Mouse (Mus musculus) myocyte (in vitro differentiated cells): Measurements from ENCODE around the gene Myoz2.

Experiments used
- CEBPB ChIP-seq: IDR thresholded peaks from 2 replicates; pipeline ENCODE4 v1.6.1; 2011; ENCODE audit warnings: mild to moderate bottlenecking, moderate library complexity; ENCODE audit not compliant: poor library complexity, insufficient read depth, severe bottlenecking
- E2F4 ChIP-seq: IDR thresholded peaks from one replicate; pipeline ENCODE4 v1.6.1; 2011; ENCODE audit warnings: mild to moderate bottlenecking, control low read depth, moderate library complexity; ENCODE audit not compliant: insufficient read depth
- MAX ChIP-seq: IDR thresholded peaks from one replicate; pipeline ENCODE4 v1.6.1; 2011; ENCODE audit warnings: low read depth, mild to moderate bottlenecking, control low read depth
- MYOD1 ChIP-seq, 3 experiments: IDR thresholded peaks; one replicate each; pipeline ENCODE4 v1.6.1; 2011; ENCODE audit warnings: control low read depth in 2 of 3, low read depth in 2 of 3, mild to moderate bottlenecking in 2 of 3, moderate library complexity in 1 of 3; ENCODE audit not compliant: insufficient read length in 2 of 3, control insufficient read depth in 1 of 3
- MYOG ChIP-seq, 3 experiments: IDR thresholded peaks; one replicate each; pipeline ENCODE4 v1.6.1; 2011; ENCODE audit warnings: control low read depth in 2 of 3, low read depth in 2 of 3, mild to moderate bottlenecking in 2 of 3; ENCODE audit not compliant: insufficient read length in 2 of 3, control insufficient read depth in 1 of 3, insufficient read depth in 1 of 3
- POLR2A ChIP-seq: IDR thresholded peaks from one replicate; pipeline ENCODE4 v1.6.1; 2011; ENCODE audit warnings: low read depth, mild to moderate bottlenecking, control low read depth, moderate library complexity; ENCODE audit not compliant: insufficient read length
- POLR2AphosphoS2 ChIP-seq: IDR thresholded peaks from one replicate; pipeline ENCODE4 v1.6.1; 2011; ENCODE audit warnings: low read depth, control low read depth; ENCODE audit not compliant: insufficient read length
- SRF ChIP-seq: IDR thresholded peaks from one replicate; pipeline ENCODE4 v1.6.1; 2011; ENCODE audit warnings: low read depth; ENCODE audit not compliant: control insufficient read depth, insufficient read length
- TCF12 ChIP-seq: IDR thresholded peaks from one replicate; pipeline ENCODE4 v1.6.1; 2011; ENCODE audit warnings: mild to moderate bottlenecking, control low read depth; ENCODE audit not compliant: poor library complexity, insufficient read depth, severe bottlenecking
- TCF3 ChIP-seq: IDR thresholded peaks from one replicate; pipeline ENCODE4 v1.6.1; 2011; ENCODE audit warnings: low read depth, control low read depth; ENCODE audit not compliant: insufficient read length
- USF1 ChIP-seq: IDR thresholded peaks from one replicate; pipeline ENCODE4 v1.6.1; 2011; ENCODE audit warnings: low read depth, mild to moderate bottlenecking, control low read depth, moderate library complexity

DNA sequence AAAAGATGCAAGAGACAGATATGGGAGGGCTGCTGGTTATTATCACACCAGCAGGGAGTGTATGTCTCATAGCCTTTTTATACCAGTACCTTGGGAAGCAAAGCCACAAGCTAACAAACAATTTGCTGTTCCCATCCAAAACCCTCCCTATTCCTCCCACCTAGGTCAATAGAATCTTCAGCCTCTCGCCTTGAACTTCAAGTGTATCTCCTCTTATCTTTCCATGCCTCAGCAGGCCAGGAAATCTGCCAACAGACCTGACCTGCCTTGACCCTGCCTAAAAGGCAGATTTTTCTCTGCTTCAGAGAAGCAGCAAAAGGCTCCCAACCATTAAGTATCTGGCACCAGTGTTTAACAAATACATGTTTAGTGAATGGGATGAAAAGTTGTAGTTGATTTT is 48.4 kb downstream of the Myoz2 start:
- TF ChIP-seq POLR2A (no peak), USF1 (no peak), MYOG (IDR thresholded peaks at IDR 0.05; ENCODE audit: control insufficient read depth in 1 of 3, insufficient read depth in 1 of 3, insufficient read length in 2 of 3, low read depth in 2 of 3) (no peak), TCF12 (no peak), E2F4 (no peak), MAX (no peak), CEBPB (no peak), POLR2AphosphoS2 (no peak), SRF (no peak), MYOD1 (IDR thresholded peaks at IDR 0.05; ENCODE audit: control insufficient read depth in 1 of 3, insufficient read length in 2 of 3, low read depth in 2 of 3) (no peak), TCF3 (no peak)
